Mouse (Mus musculus): ENCODE results near the gene Vipas39.

GRCm38 (mm10) chr12:87236882-87237483, 29.1 kb downstream of the Vipas39 start:
- no peak for TF ChIP-seq CTCF (conservative IDR thresholded peaks at IDR 0.05; ENCODE audit: low read length)
- no peak for TF ChIP-seq NANOG (IDR thresholded peaks at IDR 0.05; ENCODE audit: borderline replicate concordance, low read length)
- TF ChIP-seq POU5F1 (IDR thresholded peaks at IDR 0.05; ENCODE audit: borderline replicate concordance, low read length) = no peak
